Mouse (Mus musculus) thymus, postnatal 10 days (tissue): ENCODE data around the gene Fbxl2.

Experiments used
- DNase-seq, 2 experiments: peaks; one replicate each; pipeline ENCODE4 v3.0.0; 2021; ENCODE audit warnings: low spot score in 2 of 2

Gene Fbxl2

GRCm38 (mm10) chr9:114019012-114019762, 26.8 kb downstream of the Fbxl2 start:
- DNase-seq = no peak

DNA sequence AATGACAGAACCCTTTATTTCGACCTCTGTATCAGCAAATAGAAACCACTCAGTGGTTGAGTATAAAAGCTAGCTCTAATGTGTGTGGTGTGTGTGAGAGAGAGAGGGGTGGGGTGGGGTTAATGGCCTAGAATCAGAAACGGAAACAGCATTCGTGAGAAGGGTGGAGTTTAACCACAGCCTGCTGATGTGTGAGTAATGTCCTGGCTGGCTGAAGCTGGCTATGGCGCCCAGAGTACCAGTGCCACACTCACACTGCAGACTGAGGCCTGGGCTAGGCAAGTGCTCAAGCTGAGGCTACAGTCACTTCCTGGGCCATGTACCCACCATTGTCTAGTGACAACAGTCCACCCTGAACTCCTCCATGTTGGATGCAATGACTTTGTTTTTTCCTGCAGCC, 29.6 kb downstream of the Fbxl2 start:
- DNase-seq = no peak

DNA sequence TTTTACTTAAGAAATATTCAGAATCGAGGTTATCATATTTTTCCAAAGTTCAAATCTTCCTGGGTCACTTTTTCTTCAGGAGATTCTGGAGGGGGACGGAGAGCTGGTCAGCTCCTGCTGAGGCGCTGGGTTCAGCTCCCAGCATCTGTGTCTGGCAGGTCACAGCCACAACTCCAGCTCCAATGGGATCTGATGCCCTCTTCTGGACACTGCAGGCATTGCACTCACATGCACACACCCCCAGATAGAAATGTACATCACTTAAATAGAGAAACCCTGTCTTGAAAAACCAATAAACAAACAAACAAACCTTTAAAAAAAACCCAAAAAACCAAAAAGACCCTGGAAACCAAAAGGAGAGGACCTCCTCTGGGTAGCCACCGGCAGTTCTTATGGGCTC, 30.3 kb downstream of the Fbxl2 start:
- DNase-seq = peak in 1 of 2 experiments; percentile 24

DNA sequence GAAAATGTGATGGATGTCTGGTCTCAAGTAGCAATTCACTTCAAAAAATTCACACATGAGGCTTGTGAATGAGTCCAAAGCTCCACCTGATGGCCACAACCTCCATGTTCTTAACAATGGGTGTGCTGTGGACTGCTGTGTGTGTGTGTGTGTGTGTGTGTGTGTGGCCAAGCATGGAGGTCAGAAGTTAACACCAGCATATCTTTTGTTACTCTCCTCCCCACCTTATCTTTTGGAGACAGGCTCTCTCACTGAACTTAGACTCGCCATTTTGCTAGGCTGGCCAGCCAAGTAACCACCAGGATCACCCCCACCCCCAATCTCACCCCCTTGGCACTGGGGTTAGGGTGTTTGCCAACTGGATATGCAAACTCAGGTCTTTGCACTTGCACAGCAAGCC, 32.0 kb downstream of the Fbxl2 start:
- DNase-seq = no peak

DNA sequence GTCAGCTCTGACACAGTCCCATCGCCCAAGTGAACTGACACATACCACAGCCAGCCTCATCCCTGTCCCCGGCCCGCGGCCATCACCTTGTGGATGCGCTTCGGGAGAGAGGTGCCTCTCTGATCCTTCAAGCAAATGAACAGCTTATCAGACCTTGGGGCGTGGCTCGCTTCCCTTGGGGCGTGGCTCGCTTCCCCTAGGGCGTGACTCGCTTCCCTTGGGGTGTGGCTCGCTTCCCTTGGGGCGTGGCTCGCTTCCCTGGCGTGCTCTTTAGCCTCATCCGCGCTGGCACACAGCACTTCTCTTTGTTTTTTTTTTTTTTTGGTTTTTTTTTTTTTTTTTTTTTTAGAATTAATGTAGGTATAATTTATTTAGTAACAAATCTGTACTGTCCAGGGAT, 34.8 kb downstream of the Fbxl2 start:
- DNase-seq = no peak

- DNase-seq = no peak
These were observed 36.5 kb downstream of the Fbxl2 start for GRCm38 (mm10) chr9:114009526-114009925.

- DNase-seq = no peak
These were observed 38.1 kb downstream of the Fbxl2 start for GRCm38 (mm10) chr9:114007850-114008350.

DNA sequence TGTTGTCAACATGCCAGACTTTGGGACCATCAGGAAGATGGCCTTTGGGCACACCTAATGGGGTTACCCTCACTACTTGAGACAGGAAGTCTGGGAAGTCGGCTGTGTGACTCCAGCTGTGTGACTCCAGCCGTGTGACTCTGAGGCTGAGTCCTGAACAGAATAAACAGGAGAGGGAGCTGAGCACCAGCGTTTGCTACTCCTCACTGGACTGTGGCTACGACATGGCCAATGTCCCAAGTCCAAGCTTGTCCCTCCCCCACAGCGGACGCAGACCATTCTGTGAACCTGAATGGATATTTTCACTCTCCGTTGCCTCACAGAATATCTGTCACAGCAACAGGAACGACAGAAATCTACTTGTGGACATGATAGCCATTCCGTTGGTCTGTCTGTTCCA, 39.2 kb downstream of the Fbxl2 start:
- no peak for DNase-seq

GRCm38 (mm10) chr9:113998311-113998710, 47.7 kb downstream of the Fbxl2 start:
- no peak for DNase-seq

DNA sequence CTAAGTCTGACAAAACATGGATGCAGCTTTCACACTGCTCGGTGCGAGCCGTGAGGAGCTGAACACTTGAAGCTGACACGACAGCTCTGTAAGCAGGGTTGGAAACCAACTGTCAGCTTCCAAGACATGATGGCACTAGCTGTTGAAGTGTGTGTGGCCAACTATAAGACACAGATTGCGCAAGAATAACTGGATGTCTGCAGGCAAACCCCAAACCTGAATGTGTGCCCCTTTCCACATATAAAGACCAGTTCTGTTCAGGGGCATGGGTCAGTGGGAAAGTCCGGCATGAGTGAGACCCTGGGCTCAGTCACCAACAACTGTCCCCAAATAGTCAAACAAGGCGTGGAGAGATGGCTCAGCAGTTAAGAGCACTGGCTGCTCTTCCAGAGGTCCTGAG, 53.2 kb downstream of the Fbxl2 start:
- DNase-seq = no peak

DNA sequence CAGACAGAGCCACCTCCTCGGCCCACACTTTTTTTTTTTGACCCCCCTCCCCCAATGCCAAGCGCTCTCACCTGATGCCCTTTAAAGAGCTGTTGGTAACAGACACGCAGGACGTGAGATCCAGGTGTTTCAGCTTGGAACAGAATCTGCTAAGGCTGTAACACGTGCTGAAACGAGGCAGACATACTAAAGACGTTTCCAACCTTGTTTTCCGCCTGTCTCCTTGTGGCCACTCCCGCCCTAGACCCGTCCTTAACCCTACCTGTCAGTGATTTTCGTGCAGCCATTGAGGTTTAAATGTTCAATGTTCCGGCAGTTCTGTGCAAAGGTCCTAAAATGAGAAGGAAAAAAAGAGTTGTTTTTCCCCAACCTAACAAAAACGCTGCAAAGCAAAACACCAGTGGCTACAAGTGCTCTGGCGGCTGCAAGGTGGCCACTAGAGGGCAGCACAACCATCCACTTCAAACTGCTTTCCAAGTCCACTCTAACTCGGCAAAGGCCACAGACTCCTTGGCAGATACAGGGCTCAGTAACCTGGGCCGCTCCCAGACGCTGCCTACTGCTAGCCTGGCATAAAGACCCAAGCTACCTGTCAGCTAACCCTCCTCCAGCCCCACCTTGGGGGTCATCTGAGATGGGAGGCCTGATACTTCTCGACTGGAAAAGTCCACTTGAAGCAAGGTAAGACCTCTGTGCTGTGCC, 55.3 kb downstream of the Fbxl2 start:
- DNase-seq = peak; percentile 44 to 82

- no peak for DNase-seq
These were observed 60.9 kb downstream of the Fbxl2 start for GRCm38 (mm10) chr9:113984946-113985620.

GRCm38 (mm10) chr9:113982883-113983670, 62.9 kb downstream of the Fbxl2 start:
- peak; percentile 22 to 23 for DNase-seq

GRCm38 (mm10) chr9:113982451-113982850, 63.5 kb downstream of the Fbxl2 start:
- no peak for DNase-seq

DNA sequence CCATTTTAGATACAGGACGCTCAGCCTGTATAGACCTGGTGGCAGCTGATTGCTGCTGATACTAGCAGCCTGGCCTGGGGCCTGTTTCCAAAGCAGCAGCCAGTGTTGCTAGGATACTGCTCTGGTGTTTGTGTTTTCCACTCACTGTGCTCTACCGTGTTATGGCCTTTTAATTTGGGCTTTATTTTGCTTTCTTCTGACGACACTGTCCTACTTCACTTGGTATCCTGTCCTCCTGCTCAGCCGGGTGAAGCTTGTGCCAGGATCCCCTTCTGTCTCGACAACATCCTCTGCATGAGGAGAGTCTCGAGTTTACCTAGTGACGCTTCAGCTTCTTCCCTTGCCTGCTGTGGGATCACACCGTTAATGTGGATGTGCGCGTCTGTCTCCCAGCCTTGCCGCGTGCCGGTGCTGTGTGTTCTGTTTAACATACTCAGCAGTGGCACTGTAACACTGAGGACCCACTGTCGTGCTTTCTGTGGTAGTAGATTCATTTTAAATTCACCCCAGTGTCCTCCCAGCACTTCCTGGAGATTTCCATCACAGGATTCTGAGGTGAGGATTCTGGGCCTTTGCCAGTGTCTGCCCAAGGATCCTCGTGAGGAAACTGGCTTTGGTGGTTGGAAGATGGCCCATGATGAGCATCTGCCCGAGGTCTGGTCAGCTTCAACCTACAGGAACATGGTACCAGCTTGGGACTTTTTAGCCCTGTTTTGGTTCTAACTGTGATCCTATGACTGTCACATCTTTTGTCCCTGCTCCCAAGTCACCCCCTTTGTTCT, 64.7 kb downstream of the Fbxl2 start:
- no peak for DNase-seq

GRCm38 (mm10) chr9:113979356-113979755, 66.6 kb downstream of the Fbxl2 start:
- no peak for DNase-seq

DNA sequence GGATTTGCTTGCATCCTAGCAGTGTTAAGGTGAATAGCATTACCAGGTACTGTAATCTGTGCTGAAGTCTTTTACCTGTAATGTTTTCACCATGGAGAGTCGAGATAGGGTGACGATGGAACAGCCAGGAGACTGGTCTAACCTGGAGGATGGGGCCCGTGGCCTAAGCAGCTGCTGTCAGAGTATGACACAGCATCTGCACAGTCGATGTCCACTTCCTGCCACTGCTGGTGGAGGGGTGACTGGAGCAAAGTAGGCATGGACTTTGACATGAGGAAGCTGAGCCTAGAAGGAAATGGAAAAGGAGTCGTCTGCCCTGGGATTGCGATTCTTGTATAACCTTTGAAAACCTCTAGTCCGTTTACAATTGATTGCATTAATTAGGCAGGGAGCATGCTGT, 67.3 kb downstream of the Fbxl2 start:
- no peak for DNase-seq

GRCm38 (mm10) chr9:113977225-113977840, 68.7 kb downstream of the Fbxl2 start:
- no peak for DNase-seq

GRCm38 (mm10) chr9:113976264-113976663, 69.7 kb downstream of the Fbxl2 start:
- no peak for DNase-seq

- no peak for DNase-seq
These were observed 70.5 kb downstream of the Fbxl2 start for GRCm38 (mm10) chr9:113975442-113975841.

DNA sequence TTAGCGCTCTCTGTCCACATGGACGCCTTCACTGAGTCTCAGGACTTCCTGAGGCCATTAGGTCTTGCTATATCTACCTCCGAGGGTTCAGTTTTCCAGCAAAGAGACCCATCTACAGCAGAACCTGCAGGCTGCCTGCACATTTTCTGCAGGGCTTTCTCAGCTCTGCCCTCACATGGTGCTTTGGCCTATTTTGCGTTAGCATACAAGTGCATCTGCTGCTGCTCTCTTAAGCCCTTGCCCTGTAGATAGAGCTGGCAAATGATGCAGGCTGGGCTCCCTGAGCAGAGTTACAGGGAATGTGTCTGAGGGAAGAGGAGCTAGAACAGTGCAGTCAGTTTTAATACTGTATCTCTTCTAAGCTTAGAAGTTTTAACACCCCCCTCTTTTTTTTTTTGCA, 71.0 kb downstream of the Fbxl2 start:
- DNase-seq = no peak
